Mouse (Mus musculus) limb, embryonic 13.5 days (tissue): Measurements from ENCODE around the gene Tmed8. TPM values are rescaled to one million over a fixed set of nuclear protein-coding genes. Genes with fewer than 3 reads are reported as not detected.
"Not testable (repeated sequence)": the region's sequence is repeated elsewhere in the genome, so short reads cannot be mapped to it uniquely, and the experiment has no call there.

Source experiments
- ATAC-seq: fragments of 200-750 bp; cut with Nextera tagmentation; 2 replicates; pipeline ENCODE4 v1.8.0; 2017; ENCODE audit warnings: low read depth, moderate number of reproducible peaks, moderate TSS enrichment; ENCODE audit not compliant: low FRiP score
- H3K27ac ChIP-seq: fragments of 300-500 bp; sonication (generic); 2 replicates; pipeline ENCODE4 v1.5.1; 2015; ENCODE audit warnings: inconsistent platforms, mild to moderate bottlenecking, moderate library complexity
- H3K27me3 ChIP-seq: fragments of 300-500 bp; sonication (generic); 2 replicates; pipeline ENCODE4 v1.6.1; 2015; ENCODE audit warnings: mild to moderate bottlenecking, inconsistent platforms
- H3K36me3 ChIP-seq: fragments of 300-500 bp; sonication (generic); 2 replicates; pipeline ENCODE4 v1.6.1; 2015; ENCODE audit warnings: inconsistent platforms, mild to moderate bottlenecking, moderate library complexity
- H3K4me1 ChIP-seq: fragments of 300-500 bp; sonication (generic); 2 replicates; pipeline ENCODE4 v1.6.1; 2015; ENCODE audit warnings: inconsistent platforms
- H3K4me2 ChIP-seq: fragments of 300-500 bp; sonication (generic); replicated peaks from 2 replicates; pipeline ENCODE4 v1.6.1; 2015; ENCODE audit warnings: inconsistent platforms, mild to moderate bottlenecking, moderate library complexity
- H3K4me3 ChIP-seq: fragments of 300-500 bp; sonication (generic); 2 replicates; pipeline ENCODE4 v1.5.1; 2015; ENCODE audit warnings: moderate library complexity, mild to moderate bottlenecking, inconsistent platforms
- H3K9ac ChIP-seq: fragments of 300-500 bp; sonication (generic); 2 replicates; pipeline ENCODE4 v1.6.1; 2015; ENCODE audit warnings: mild to moderate bottlenecking, inconsistent platforms
- H3K9me3 ChIP-seq: fragments of 300-500 bp; sonication (generic); 2 replicates; pipeline ENCODE4 v1.6.1; 2016; ENCODE audit warnings: inconsistent platforms
- whole genome bisulfite sequencing: fragments of 180-500 bp; shearing (Covaris S2); methylation state at CpG from one replicate; pipeline ENCODE4 v1.1.7; 2015; 5-methylcytosine and 5-hydroxymethylcytosine counted together
- polyA plus RNA-seq: library from polyadenylated mRNA; unstranded; fragments of >200 nt; fragmentation: Nextera tagmentation; extraction: Ambion mirVana; gene quantifications from 2 replicates; pipeline ENCODE4 v1.2.1, GENCODE M21; 2015

Tmed8 gene
- polyA plus RNA-seq, result 2.2 and 2.5 TPM in 2 replicates

- Histone ChIP-seq H3K4me1 (peaks cover 23% of the 10 kb centered on the region), H3K27me3 (0 out of 2 replicates have a peak, but pooled peaks cover 7% of the 10 kb centered on the region), H3K4me2 (peak within 1 kb of the TSS; percentile 87), H3K9me3 (no peaks in the 10 kb centered on the region), H3K9ac (peak within 1 kb of the TSS; percentile 88), H3K36me3 (no peaks in the 10 kb centered on the region), H3K27ac (peak within 1 kb of the TSS; percentile 58; the same call in 1 of the 2 replicates), H3K4me3 (peak within 1 kb of the TSS; percentile 86)
- peak; percentile 95 for ATAC-seq
- WGBS, result 0% methylated on average over 64 of the region's 70 CpGs
Observed at GRCm38 (mm10) chr12:87199973-87200586, at the start of gene Tmed8. Gene Tmed8, minus strand, starts transcription at chr12:87200454.

GRCm38 (mm10) chr12:87238632-87239031, 38.4 kb upstream of the Tmed8 start, which contains the start of gene Noxred1:
Gene Noxred1, minus strand, starts transcription at chr12:87238732.
- no peak within 1 kb of the TSS for H3K4me2 ChIP-seq
- no peak within 1 kb of the TSS for H3K4me3 ChIP-seq
- no peak for ATAC-seq
- H3K4me1 ChIP-seq, result no peaks in the 10 kb centered on the region
- no peak within 1 kb of the TSS for H3K9ac ChIP-seq
- H3K36me3 ChIP-seq, result peaks cover 52% of the 10 kb centered on the region
- 90% methylated on average over 1 of the region's 1 CpGs for WGBS
- H3K9me3 ChIP-seq, result no peaks in the 10 kb centered on the region
- no peaks in the 10 kb centered on the region for H3K27me3 ChIP-seq
- no peak within 1 kb of the TSS for H3K27ac ChIP-seq

- 83% methylated on average over 5 of the region's 5 CpGs for WGBS
- Histone ChIP-seq H3K4me1 (no peaks in the 10 kb centered on the region), H3K4me2 (no peak overlapping the region), H3K27me3 (no peaks in the 10 kb centered on the region), H3K4me3 (no peak overlapping the region), H3K36me3 (peaks cover 42% of the 10 kb centered on the region), H3K27ac (no peak overlapping the region), H3K9ac (no peak overlapping the region), H3K9me3 (no peaks in the 10 kb centered on the region)
- no peak for ATAC-seq
Observed at GRCm38 (mm10) chr12:87236882-87237483, 36.7 kb upstream of the Tmed8 start.

GRCm38 (mm10) chr12:87230379-87230895, 30.2 kb upstream of the Tmed8 start:
- Histone ChIP-seq H3K36me3 (peaks cover 5% of the 10 kb centered on the region; the same call in 1 of the 2 replicates), H3K4me2 (no peak overlapping the region), H3K27ac (no peak overlapping the region), H3K4me3 (no peak overlapping the region), H3K9ac (no peak overlapping the region), H3K4me1 (no peaks in the 10 kb centered on the region), H3K27me3 (no peaks in the 10 kb centered on the region), H3K9me3 (0 out of 2 replicates have a peak, but pooled peaks cover 3% of the 10 kb centered on the region)
- ATAC-seq, result no peak

- Histone ChIP-seq H3K9ac (no peak overlapping the region), H3K27me3 (no peaks in the 10 kb centered on the region), H3K9me3 (0 out of 2 replicates have a peak, but pooled peaks cover 3% of the 10 kb centered on the region), H3K4me2 (no peak overlapping the region), H3K4me3 (no peak overlapping the region), H3K27ac (no peak overlapping the region), H3K36me3 (peaks cover 5% of the 10 kb centered on the region; the same call in 1 of the 2 replicates), H3K4me1 (no peaks in the 10 kb centered on the region)
- no peak for ATAC-seq
- WGBS, result 86% methylated on average over 2 of the region's 2 CpGs
Observed at GRCm38 (mm10) chr12:87229633-87230032, 29.4 kb upstream of the Tmed8 start.

- H3K9me3 ChIP-seq, result 0 out of 2 replicates have a peak, but pooled peaks cover 3% of the 10 kb centered on the region
- no peaks in the 10 kb centered on the region for H3K27me3 ChIP-seq
- no peak overlapping the region for H3K4me2 ChIP-seq
- no peak overlapping the region for H3K9ac ChIP-seq
- 74% methylated on average over 7 of the region's 7 CpGs for WGBS
- no peak overlapping the region for H3K27ac ChIP-seq
- no peak for ATAC-seq
- no peak overlapping the region for H3K4me3 ChIP-seq
- peaks cover 5% of the 10 kb centered on the region; the same call in 1 of the 2 replicates for H3K36me3 ChIP-seq
- H3K4me1 ChIP-seq, result no peaks in the 10 kb centered on the region
Observed at GRCm38 (mm10) chr12:87226801-87227200, 26.5 kb upstream of the Tmed8 start.

- 71% methylated on average over 10 of the region's 10 CpGs for WGBS
- ATAC-seq, result no peak
- 0 out of 2 replicates have a peak, but pooled peaks cover 3% of the 10 kb centered on the region for H3K9me3 ChIP-seq
- H3K27ac ChIP-seq, result no peak overlapping the region
- H3K4me1 ChIP-seq, result no peaks in the 10 kb centered on the region
- no peak overlapping the region for H3K9ac ChIP-seq
- no peaks in the 10 kb centered on the region for H3K27me3 ChIP-seq
- peaks cover 5% of the 10 kb centered on the region; the same call in 1 of the 2 replicates for H3K36me3 ChIP-seq
- H3K4me2 ChIP-seq, result no peak overlapping the region
- no peak overlapping the region for H3K4me3 ChIP-seq
Observed at GRCm38 (mm10) chr12:87224950-87225349, 24.7 kb upstream of the Tmed8 start.

- Histone ChIP-seq H3K27me3 (no peaks in the 10 kb centered on the region), H3K4me1 (0 out of 2 replicates have a peak, but pooled peaks cover 4% of the 10 kb centered on the region), H3K9me3 (no peaks in the 10 kb centered on the region), H3K36me3 (no peaks in the 10 kb centered on the region), H3K4me3 (no peak overlapping the region), H3K4me2 (no peak overlapping the region), H3K27ac (no peak overlapping the region), H3K9ac (no peak overlapping the region)
- 62% methylated on average over 7 of the region's 7 CpGs for WGBS
- no peak; the same call in 1 of the 2 replicates for ATAC-seq
Observed at GRCm38 (mm10) chr12:87219362-87219761, 19.1 kb upstream of the Tmed8 start.

- Histone ChIP-seq H3K27me3 (no peaks in the 10 kb centered on the region), H3K27ac (no peak overlapping the region), H3K9me3 (no peaks in the 10 kb centered on the region), H3K4me2 (no peak overlapping the region), H3K4me3 (no peak overlapping the region), H3K9ac (no peak overlapping the region), H3K4me1 (0 out of 2 replicates have a peak, but pooled peaks cover 4% of the 10 kb centered on the region), H3K36me3 (no peaks in the 10 kb centered on the region)
- no peak for ATAC-seq
Observed at GRCm38 (mm10) chr12:87217596-87217995, 17.3 kb upstream of the Tmed8 start.

GRCm38 (mm10) chr12:87216053-87216452, 15.8 kb upstream of the Tmed8 start:
- H3K9ac ChIP-seq, result no peak overlapping the region
- no peak overlapping the region for H3K27ac ChIP-seq
- H3K4me3 ChIP-seq, result no peak overlapping the region
- ATAC-seq, result no peak
- no peak overlapping the region for H3K4me2 ChIP-seq
- no peaks in the 10 kb centered on the region for H3K36me3 ChIP-seq
- no peaks in the 10 kb centered on the region for H3K9me3 ChIP-seq
- 0 out of 2 replicates have a peak, but pooled peaks cover 4% of the 10 kb centered on the region for H3K4me1 ChIP-seq
- WGBS, result 70% methylated on average over 2 of the region's 2 CpGs
- no peaks in the 10 kb centered on the region for H3K27me3 ChIP-seq

- no peak for ATAC-seq
- Histone ChIP-seq H3K9me3 (no peaks in the 10 kb centered on the region), H3K4me2 (no peak overlapping the region), H3K27ac (no peak overlapping the region), H3K4me3 (no peak overlapping the region), H3K9ac (no peak overlapping the region), H3K4me1 (no peaks in the 10 kb centered on the region), H3K27me3 (no peaks in the 10 kb centered on the region), H3K36me3 (no peaks in the 10 kb centered on the region)
- WGBS, result 59% methylated on average over 2 of the region's 2 CpGs
Observed at GRCm38 (mm10) chr12:87212844-87213606, 12.8 kb upstream of the Tmed8 start.

GRCm38 (mm10) chr12:87205789-87206188, 5.5 kb upstream of the Tmed8 start:
- not testable (repeated sequence) for H3K27ac ChIP-seq, H3K9ac ChIP-seq, H3K4me2 ChIP-seq, ATAC-seq, H3K9me3 ChIP-seq, H3K27me3 ChIP-seq, H3K36me3 ChIP-seq, H3K4me1 ChIP-seq, H3K4me3 ChIP-seq
- 89% methylated on average over 5 of the region's 5 CpGs for WGBS
